Mouse (Mus musculus): ENCODE data around the gene Npr1. TPM values are rescaled to one million over a fixed set of nuclear protein-coding genes. Genes with fewer than 3 reads are reported as not detected.

The Npr1 gene
- total and polyA plus RNA-seq, 2 experiments = 5.6 to 13.2 TPM

DNA sequence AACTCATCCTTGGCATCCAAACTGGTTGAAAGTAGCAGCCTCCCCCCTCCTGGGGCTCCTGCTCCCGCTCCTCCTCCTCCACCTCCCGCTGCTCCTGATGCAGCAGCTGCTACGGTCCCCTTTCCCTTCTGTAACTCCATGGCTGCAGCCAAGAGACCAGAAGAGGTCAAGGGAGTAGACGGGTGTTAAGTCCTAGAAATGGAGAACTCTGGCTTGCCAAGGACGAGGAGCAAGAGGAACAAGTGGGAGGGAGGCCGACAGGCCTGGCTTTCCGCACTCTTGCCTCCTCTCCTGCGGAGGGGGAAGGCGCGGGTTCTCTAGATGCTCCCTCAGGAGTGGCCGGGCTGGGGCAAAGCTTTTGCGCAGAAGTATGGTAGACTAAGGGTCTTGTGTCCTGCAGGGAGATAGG is 32.9 kb downstream of the Npr1 start:
- Histone ChIP-seq H3K27me3 (ENCODE audit: control insufficient read depth, insufficient read depth, low read length) (no peaks in the 10 kb centered on the region), H3K4me1 (ENCODE audit: control insufficient read depth, insufficient read depth, low read length) (peaks cover 2% of the 10 kb centered on the region; the same call in 1 of the 2 replicates), H3K27ac (replicated peaks; ENCODE audit: insufficient read depth, low read depth, low read length) (peak overlapping the region; percentile 84), H3K9ac (ENCODE audit: low read depth, low read length) (peak overlapping the region; percentile 78), H3K36me3 (ENCODE audit: control insufficient read depth, insufficient read depth, low read length) (no peaks in the 10 kb centered on the region), H3K79me2 (ENCODE audit: control insufficient read depth, insufficient read depth, low read length) (peaks cover 4% of the 10 kb centered on the region; the same call in 1 of the 2 replicates), H3K4me3 (ENCODE audit: insufficient read depth, low read depth, low read length) (peak overlapping the region; percentile 76)
- WGBS = 2% methylated on average over 11 of the region's 12 CpGs
- DNase-seq (ENCODE audit: extremely low read depth, low read depth, low spot score) = peak; percentile 16
- TF ChIP-seq POLR2A (IDR thresholded peaks at IDR 0.05; ENCODE audit: extremely low read depth, insufficient read depth, low read length) = no peak
- TF ChIP-seq CTCF (IDR thresholded peaks at IDR 0.05; ENCODE audit: low read depth, low read length) = no peak

DNA sequence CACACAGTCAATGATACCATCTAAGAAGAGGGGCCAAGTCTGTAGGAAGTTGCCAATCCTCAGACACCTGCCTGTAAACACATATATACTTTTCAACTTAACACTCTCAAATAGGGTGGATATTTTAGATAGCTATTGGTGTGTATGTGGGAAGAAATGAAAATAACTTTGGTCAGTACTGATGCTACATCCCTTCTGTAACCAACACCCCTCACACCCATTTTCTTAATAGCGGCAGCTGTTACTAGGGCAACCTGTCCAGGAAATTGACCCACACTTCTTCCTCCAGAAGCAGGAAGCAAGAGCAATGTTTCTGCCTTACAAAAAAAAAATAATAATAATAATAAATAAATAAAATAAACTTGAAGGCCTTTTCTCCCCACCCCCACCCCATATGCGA is 33.3 kb downstream of the Npr1 start:
- Histone ChIP-seq H3K27ac (replicated peaks; ENCODE audit: insufficient read depth, low read depth, low read length) (no peak overlapping the region), H3K4me1 (ENCODE audit: control insufficient read depth, insufficient read depth, low read length) (peaks cover 2% of the 10 kb centered on the region; the same call in 1 of the 2 replicates)

DNA sequence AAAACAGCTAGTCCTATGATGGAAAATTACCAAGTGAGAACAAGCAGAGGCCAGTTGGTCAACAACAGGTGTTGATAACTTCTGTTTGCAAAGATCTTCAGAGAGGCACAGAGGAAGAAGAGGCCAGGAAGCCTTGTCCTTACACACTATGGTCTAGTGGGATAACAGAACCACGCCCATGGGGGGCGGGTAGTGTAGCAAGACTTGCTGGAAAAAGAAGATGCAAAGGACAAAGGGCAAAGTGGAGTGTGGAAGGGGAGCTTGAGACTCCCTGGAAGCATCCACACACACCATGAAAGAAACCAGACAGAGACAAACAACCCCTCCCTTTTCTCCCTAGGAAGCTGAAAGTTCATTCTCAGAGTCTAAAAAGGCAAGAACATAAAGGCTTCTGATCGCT is 36.1 kb downstream of the Npr1 start:
- H3K36me3 ChIP-seq (ENCODE audit: control insufficient read depth, insufficient read depth, low read length) = peaks cover 2% of the 10 kb centered on the region; the same call in 1 of the 2 replicates
- H3K9ac ChIP-seq (ENCODE audit: low read depth, low read length) = no peak overlapping the region
- 90% methylated on average over 3 of the region's 3 CpGs for WGBS
- no peak for TF ChIP-seq CTCF (IDR thresholded peaks at IDR 0.05; ENCODE audit: low read depth, low read length)
- TF ChIP-seq POLR2A (IDR thresholded peaks at IDR 0.05; ENCODE audit: extremely low read depth, insufficient read depth, low read length) = no peak
- H3K4me3 ChIP-seq (ENCODE audit: insufficient read depth, low read depth, low read length) = no peak overlapping the region
- peaks cover 4% of the 10 kb centered on the region; the same call in 1 of the 2 replicates for H3K79me2 ChIP-seq (ENCODE audit: control insufficient read depth, insufficient read depth, low read length)
- DNase-seq (ENCODE audit: extremely low read depth, low read depth, low spot score) = no peak
- H3K27me3 ChIP-seq (ENCODE audit: control insufficient read depth, insufficient read depth, low read length) = no peaks in the 10 kb centered on the region
- no peak overlapping the region for H3K27ac ChIP-seq (replicated peaks; ENCODE audit: insufficient read depth, low read depth, low read length)
- H3K4me1 ChIP-seq (ENCODE audit: control insufficient read depth, insufficient read depth, low read length) = peaks cover 2% of the 10 kb centered on the region; the same call in 1 of the 2 replicates

More for the DNA sequence above, 33.3 kb downstream of the Npr1 start:
- H3K27me3 ChIP-seq (ENCODE audit: control insufficient read depth, insufficient read depth, low read length) = no peaks in the 10 kb centered on the region
- peak overlapping the region; percentile 78 for H3K9ac ChIP-seq (ENCODE audit: low read depth, low read length)
- TF ChIP-seq CTCF (IDR thresholded peaks at IDR 0.05; ENCODE audit: low read depth, low read length) = no peak
- TF ChIP-seq POLR2A (IDR thresholded peaks at IDR 0.05; ENCODE audit: extremely low read depth, insufficient read depth, low read length) = no peak
- H3K79me2 ChIP-seq (ENCODE audit: control insufficient read depth, insufficient read depth, low read length) = peaks cover 4% of the 10 kb centered on the region; the same call in 1 of the 2 replicates
- DNase-seq (ENCODE audit: extremely low read depth, low read depth, low spot score) = no peak
- WGBS = 24% methylated on average over 2 of the region's 2 CpGs
- peak overlapping the region; percentile 76 for H3K4me3 ChIP-seq (ENCODE audit: insufficient read depth, low read depth, low read length)
- H3K36me3 ChIP-seq (ENCODE audit: control insufficient read depth, insufficient read depth, low read length) = no peaks in the 10 kb centered on the region

DNA sequence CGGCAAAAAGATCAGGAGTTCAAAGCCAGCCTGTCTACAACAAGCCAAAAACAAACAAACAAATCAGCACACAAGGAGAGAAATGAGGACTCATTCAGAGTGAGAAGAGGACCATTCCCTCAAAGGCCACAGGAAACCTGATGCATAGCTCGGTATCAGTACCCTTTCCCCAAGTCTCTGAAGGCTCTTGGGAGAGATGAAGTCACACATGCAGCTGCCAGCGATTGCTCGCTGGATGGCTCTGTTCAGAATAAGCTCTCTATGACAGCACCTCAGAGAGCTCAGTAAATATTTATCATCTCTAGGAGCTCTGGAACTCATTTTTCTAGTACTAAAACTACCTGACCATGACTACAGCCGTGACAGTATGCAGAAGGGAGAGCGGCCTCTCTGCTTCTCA is 37.5 kb downstream of the Npr1 start:
- Histone ChIP-seq H3K4me3 (ENCODE audit: insufficient read depth, low read depth, low read length) (no peak overlapping the region), H3K36me3 (ENCODE audit: control insufficient read depth, insufficient read depth, low read length) (peaks cover 8% of the 10 kb centered on the region), H3K4me1 (ENCODE audit: control insufficient read depth, insufficient read depth, low read length) (peaks cover 2% of the 10 kb centered on the region; the same call in 1 of the 2 replicates), H3K79me2 (ENCODE audit: control insufficient read depth, insufficient read depth, low read length) (peaks cover 4% of the 10 kb centered on the region; the same call in 1 of the 2 replicates), H3K9ac (ENCODE audit: low read depth, low read length) (no peak overlapping the region), H3K27ac (replicated peaks; ENCODE audit: insufficient read depth, low read depth, low read length) (no peak overlapping the region), H3K27me3 (ENCODE audit: control insufficient read depth, insufficient read depth, low read length) (no peaks in the 10 kb centered on the region)
- 90% methylated on average over 6 of the region's 6 CpGs for WGBS
- DNase-seq (ENCODE audit: extremely low read depth, low read depth, low spot score) = no peak
- TF ChIP-seq CTCF (IDR thresholded peaks at IDR 0.05; ENCODE audit: low read depth, low read length) (no peak), POLR2A (IDR thresholded peaks at IDR 0.05; ENCODE audit: extremely low read depth, insufficient read depth, low read length) (no peak)

DNA sequence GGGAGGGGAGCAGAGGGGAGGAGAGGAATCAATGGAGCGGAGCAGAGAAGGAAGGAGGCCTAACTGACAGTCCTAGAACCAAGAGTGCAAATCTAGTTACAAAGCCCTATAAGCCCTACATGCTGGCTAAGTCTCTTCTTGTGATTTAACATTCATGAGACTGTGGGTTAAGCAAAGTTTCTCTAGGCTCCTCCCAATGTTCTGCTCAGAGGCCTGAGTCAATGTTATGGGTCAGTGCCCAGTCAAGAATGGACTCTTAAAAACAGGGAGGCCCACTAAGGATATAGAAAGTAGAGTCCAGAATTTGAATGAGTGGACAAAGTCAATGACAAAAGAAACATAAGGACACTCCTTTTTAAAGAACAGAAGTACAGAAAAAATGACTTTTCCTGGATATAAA is 38.1 kb downstream of the Npr1 start:
- no peak overlapping the region for H3K27ac ChIP-seq (replicated peaks; ENCODE audit: insufficient read depth, low read depth, low read length)
- DNase-seq (ENCODE audit: extremely low read depth, low read depth, low spot score) = no peak
- no peaks in the 10 kb centered on the region; the same call in 1 of the 2 replicates for H3K79me2 ChIP-seq (ENCODE audit: control insufficient read depth, insufficient read depth, low read length)
- no peak overlapping the region for H3K4me3 ChIP-seq (ENCODE audit: insufficient read depth, low read depth, low read length)
- H3K9ac ChIP-seq (ENCODE audit: low read depth, low read length) = no peak overlapping the region
- peaks cover 14% of the 10 kb centered on the region for H3K36me3 ChIP-seq (ENCODE audit: control insufficient read depth, insufficient read depth, low read length)
- peaks cover 2% of the 10 kb centered on the region; the same call in 1 of the 2 replicates for H3K4me1 ChIP-seq (ENCODE audit: control insufficient read depth, insufficient read depth, low read length)
- no peaks in the 10 kb centered on the region for H3K27me3 ChIP-seq (ENCODE audit: control insufficient read depth, insufficient read depth, low read length)
- TF ChIP-seq CTCF (IDR thresholded peaks at IDR 0.05; ENCODE audit: low read depth, low read length) (no peak), POLR2A (IDR thresholded peaks at IDR 0.05; ENCODE audit: extremely low read depth, insufficient read depth, low read length) (no peak)
- 100% methylated on average over 1 of the region's 1 CpGs for WGBS

DNA sequence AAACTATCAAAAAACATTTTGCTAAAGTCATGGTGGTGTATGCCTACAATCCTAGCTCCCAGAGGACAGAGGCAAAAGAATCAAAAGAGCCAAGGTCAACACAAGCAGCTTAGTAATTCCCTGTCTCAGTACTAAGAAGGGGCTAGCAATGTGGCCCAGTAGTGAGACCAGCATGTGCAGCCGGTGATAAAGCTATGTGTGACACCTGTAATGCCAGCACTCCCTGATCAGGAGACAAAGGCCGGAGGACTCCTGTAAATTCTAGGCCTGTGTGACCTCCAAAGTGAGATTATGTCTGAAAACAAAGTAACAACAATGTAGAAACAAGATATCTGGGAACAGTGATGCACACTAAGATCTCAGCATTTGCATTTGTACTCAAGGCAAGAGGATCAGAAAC is 40.2 kb downstream of the Npr1 start:
- Histone ChIP-seq H3K36me3 (ENCODE audit: control insufficient read depth, insufficient read depth, low read length) (peaks cover 26% of the 10 kb centered on the region), H3K27ac (replicated peaks; ENCODE audit: insufficient read depth, low read depth, low read length) (no peak overlapping the region), H3K4me3 (ENCODE audit: insufficient read depth, low read depth, low read length) (no peak overlapping the region), H3K79me2 (ENCODE audit: control insufficient read depth, insufficient read depth, low read length) (no peaks in the 10 kb centered on the region; the same call in 1 of the 2 replicates), H3K27me3 (ENCODE audit: control insufficient read depth, insufficient read depth, low read length) (no peaks in the 10 kb centered on the region), H3K9ac (ENCODE audit: low read depth, low read length) (no peak overlapping the region), H3K4me1 (ENCODE audit: control insufficient read depth, insufficient read depth, low read length) (no peaks in the 10 kb centered on the region)
- TF ChIP-seq POLR2A (IDR thresholded peaks at IDR 0.05; ENCODE audit: extremely low read depth, insufficient read depth, low read length) (no peak), CTCF (IDR thresholded peaks at IDR 0.05; ENCODE audit: low read depth, low read length) (no peak)
- WGBS = 82% methylated on average over 2 of the region's 2 CpGs
- DNase-seq (ENCODE audit: extremely low read depth, low read depth, low spot score) = no peak
